ENCODE assay signal across 9 mouse cellular contexts in the genomic region with DNA sequence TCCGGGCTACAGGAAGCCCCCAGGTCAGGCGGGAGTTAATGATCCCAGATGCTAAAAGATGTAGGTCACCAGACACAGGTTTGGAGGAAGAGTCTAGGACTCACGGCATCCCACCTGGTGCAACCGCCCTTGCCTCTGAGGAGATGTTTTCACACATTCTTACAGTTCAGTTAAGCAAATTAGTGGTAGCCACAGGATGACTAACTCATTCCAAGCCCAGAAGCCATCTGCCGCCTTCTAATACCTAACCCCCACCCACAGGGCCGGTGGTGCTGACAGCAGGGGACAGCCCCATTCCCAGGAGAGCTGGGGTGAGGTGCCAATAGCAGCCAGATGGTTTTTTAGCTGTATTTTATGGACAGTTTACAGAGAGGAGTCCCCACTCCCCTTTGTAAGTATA. TPM values are rescaled to one million over a fixed set of nuclear protein-coding genes. Genes with fewer than 3 reads are reported as not detected.
DNase-seq lines count a peak whose midpoint lies in the region; ATAC-seq and TF ChIP-seq lines count a peak whose summit lies in the region.
"Had no signal": no experiment of that assay in that cellular context is flagged by ENCODE, and none has a peak within 500 bp of the region (broad histone marks: within the 10 kb centered on the region; RNA-seq: fewer than 3 reads in every experiment).

No protein-coding gene starts in this region.

- H3K4me3 ChIP-seq in erythroblast, embryonic 14.5 days (replicated peaks), result peak overlapping the region; percentile 84
- no peak overlapping the region for H3K4me3 ChIP-seq in midbrain, embryonic 12.5 days
- H3K4me3 ChIP-seq in midbrain, embryonic 15.5 days, result no peak overlapping the region
- no peak overlapping the region; the same call in 1 of the 2 replicates for H3K4me3 ChIP-seq in stomach, embryonic 16.5 days (replicated peaks; ENCODE audit: low read length)
- H3K4me3 ChIP-seq in kidney, adult 2 months (ENCODE audit: insufficient read depth, low read depth, low read length), result no peak overlapping the region

- TF ChIP-seq POLR2A in kidney, adult 2 months (IDR thresholded peaks at IDR 0.05; ENCODE audit: low read depth, low read length), result no peak

- no peaks in the 10 kb centered on the region for H3K27me3 ChIP-seq in erythroblast, embryonic 14.5 days (ENCODE audit: control insufficient read depth)
- H3K27me3 ChIP-seq in midbrain, embryonic 12.5 days, result peaks cover 65% of the 10 kb centered on the region
- peaks cover 12% of the 10 kb centered on the region; the same call in 1 of the 2 replicates for H3K27me3 ChIP-seq in midbrain, embryonic 15.5 days (replicated peaks)
- H3K27me3 ChIP-seq in stomach, embryonic 16.5 days (ENCODE audit: control insufficient read depth, insufficient read depth, low read length), result no peaks in the 10 kb centered on the region
- H3K27me3 ChIP-seq in kidney, adult 2 months (replicated peaks; ENCODE audit: control insufficient read depth, insufficient read depth, low read length), result no peaks in the 10 kb centered on the region

- no peak overlapping the region for H3K4me2 ChIP-seq in midbrain, embryonic 12.5 days (replicated peaks)
- no peak overlapping the region for H3K4me2 ChIP-seq in midbrain, embryonic 15.5 days
- H3K4me2 ChIP-seq in stomach, embryonic 16.5 days (ENCODE audit: low read depth, low read length), result 0 out of 2 replicates have a peak overlapping the region, but pooled peaks have one; percentile 98

- intact Hi-C loops in left cerebral cortex, postnatal 4 days (cut with DNase I), result no loop called here

- H3K9me3 ChIP-seq in erythroblast, embryonic 14.5 days (ENCODE audit: control insufficient read depth, low read length), result no peaks in the 10 kb centered on the region; the same call in 1 of the 2 replicates
- no peaks in the 10 kb centered on the region for H3K9me3 ChIP-seq in midbrain, embryonic 12.5 days
- no peaks in the 10 kb centered on the region for H3K9me3 ChIP-seq in midbrain, embryonic 15.5 days
- H3K9me3 ChIP-seq in stomach, embryonic 16.5 days (replicated peaks; ENCODE audit: control insufficient read depth, low read length), result no peaks in the 10 kb centered on the region

- H3K9ac ChIP-seq in midbrain, embryonic 12.5 days (replicated peaks), result peak overlapping the region; percentile 34; the same call in 1 of the 2 replicates
- H3K9ac ChIP-seq in midbrain, embryonic 15.5 days, result no peak overlapping the region
- no peak overlapping the region for H3K9ac ChIP-seq in stomach, embryonic 16.5 days (ENCODE audit: low read length)

- no peak overlapping the region for H3K27ac ChIP-seq in midbrain, embryonic 12.5 days (replicated peaks)
- no peak overlapping the region for H3K27ac ChIP-seq in midbrain, embryonic 15.5 days
- H3K27ac ChIP-seq in stomach, embryonic 16.5 days (ENCODE audit: low read length), result no peak overlapping the region
- no peak overlapping the region for H3K27ac ChIP-seq in kidney, adult 2 months (ENCODE audit: insufficient read depth, low read depth, low read length)

- peak; percentile 71 for DNase-seq in induced T-regulatory cell, adult 2 months (ENCODE audit: low read depth)
- DNase-seq in kidney, adult 2 months, result no peak
- DNase-seq in left cerebral cortex, postnatal 4 days, result no peak
- DNase-seq: lung, adult 2 months had no signal

- peaks cover 79% of the 10 kb centered on the region for H3K4me1 ChIP-seq in erythroblast, embryonic 14.5 days (ENCODE audit: control insufficient read depth)
- H3K4me1 ChIP-seq in midbrain, embryonic 12.5 days, result peaks cover 41% of the 10 kb centered on the region
- peaks cover 33% of the 10 kb centered on the region for H3K4me1 ChIP-seq in midbrain, embryonic 15.5 days
- H3K4me1 ChIP-seq in stomach, embryonic 16.5 days (ENCODE audit: control insufficient read depth, insufficient read depth, low read length), result peaks cover 51% of the 10 kb centered on the region
- peaks cover 8% of the 10 kb centered on the region; the same call in 1 of the 2 replicates for H3K4me1 ChIP-seq in kidney, adult 2 months (ENCODE audit: control insufficient read depth, insufficient read depth, low read length)

- no peak for TF ChIP-seq CTCF in kidney, adult 2 months (conservative IDR thresholded peaks at IDR 0.05; ENCODE audit: insufficient read depth, insufficient read length, low read depth, low read length)

- ATAC-seq in erythroblast, adult 5-6 weeks (replicated peaks; ENCODE audit: low FRiP score, poor library complexity, severe bottlenecking), result no peak
- ATAC-seq in midbrain, embryonic 12.5 days (ENCODE audit: low FRiP score, low read depth), result no peak
- ATAC-seq in midbrain, embryonic 15.5 days (replicated peaks), result no peak
- ATAC-seq in stomach, embryonic 16.5 days (ENCODE audit: insufficient read depth, low FRiP score), result no peak

- peaks cover 81% of the 10 kb centered on the region for H3K36me3 ChIP-seq in erythroblast, embryonic 14.5 days (ENCODE audit: control insufficient read depth)
- H3K36me3 ChIP-seq in midbrain, embryonic 12.5 days, result no peaks in the 10 kb centered on the region
- no peaks in the 10 kb centered on the region for H3K36me3 ChIP-seq in midbrain, embryonic 15.5 days (replicated peaks)
- H3K36me3 ChIP-seq in stomach, embryonic 16.5 days (ENCODE audit: control insufficient read depth, insufficient read depth, low read length), result no peaks in the 10 kb centered on the region
- no peaks in the 10 kb centered on the region for H3K36me3 ChIP-seq in kidney, adult 2 months (ENCODE audit: control insufficient read depth, insufficient read depth, low read length)

- 66% methylated on average over 6 of the region's 6 CpGs for WGBS in midbrain, embryonic 12.5 days
- WGBS in midbrain, embryonic 15.5 days, result 59% methylated on average over 6 of the region's 6 CpGs
- WGBS in stomach, embryonic 16.5 days, result 62% methylated on average over 6 of the region's 6 CpGs
- 93% methylated on average over 6 of the region's 6 CpGs for WGBS in kidney, adult 2 months

RNA-seq across cellular contexts. Expression of gene Zfpm1, which starts 3.8 kb away (rescaled TPM):
- polyA plus RNA-seq in erythroblast, embryonic 14.5 days (2012), result 331 and 361 TPM in 2 replicates
- total RNA-seq in erythroblast, adult 5-6 weeks (2015; ENCODE audit: low replicate concordance), result 54.2 and 55.4 TPM in 2 replicates
- 196 and 459 TPM in 2 replicates for total RNA-seq in erythroblast, adult 5-6 weeks (2017; ENCODE audit: low replicate concordance)
- polyA plus RNA-seq in midbrain, embryonic 12.5 days (2016; fragmentation: Nextera tagmentation; extraction: Ambion mirVana), result 3.0 TPM in 2 replicates
- 1.5 and 1.8 TPM in 2 replicates for polyA plus RNA-seq in midbrain, embryonic 15.5 days (2015; fragmentation: Nextera tagmentation; extraction: Ambion mirVana)
- 2.0 and 2.1 TPM in 2 replicates for polyA plus RNA-seq in stomach, embryonic 16.5 days (2015; fragmentation: Nextera tagmentation; extraction: Ambion mirVana)
- 9.7 and 11.8 TPM in 2 replicates for polyA plus RNA-seq in kidney, adult 2 months (2012; rRNA removed)
- total RNA-seq in left cerebral cortex, postnatal 4 days (2021), result 10 to 100 TPM in 1 of 2 experiments, 1 to 10 TPM in 1; 8.6 to 12.2 TPM

Comparison
In these comparisons a context has a peak if more than half of its experiments do, and no peak if none do; other contexts are left out.
1. RNA of gene Zfpm1, which starts 3.8 kb away (polyA plus RNA-seq): 331 to 361 TPM in erythroblast, embryonic 14.5 days; 9.7 to 11.8 TPM in kidney, adult 2 months, 3.0 TPM in midbrain, embryonic 12.5 days, 2.0 to 2.1 TPM in stomach, embryonic 16.5 days and 1.5 to 1.8 TPM in midbrain, embryonic 15.5 days; every median in the first group is over 10 times any median in the second.